Mouse (Mus musculus): ENCODE results near the gene Polr3e.
"Not testable (repeated sequence)": the region's sequence is repeated elsewhere in the genome, so short reads cannot be mapped to it uniquely, and the experiment has no call there.

Gene Polr3e

DNA sequence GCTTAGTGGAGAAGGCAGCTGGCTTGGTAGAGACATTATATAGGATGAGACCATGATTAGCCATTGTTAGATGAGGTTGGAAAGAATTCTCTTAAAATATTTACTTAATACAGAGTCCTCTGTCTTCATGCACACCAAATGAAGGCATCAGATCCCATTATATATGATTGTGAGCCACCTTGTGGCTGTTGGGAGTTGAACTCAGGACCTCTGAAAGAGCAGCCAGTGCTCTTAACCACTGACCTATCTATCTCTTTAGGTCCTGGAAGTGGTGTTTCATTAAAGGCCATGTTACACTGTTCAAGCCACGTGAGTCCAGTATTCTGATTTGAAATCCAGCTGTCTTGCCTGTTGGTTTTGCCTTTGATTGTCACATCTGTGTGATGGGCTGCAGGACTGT lies 4.2 kb upstream of the Polr3e start:
- DNase-seq = no peak

DNA sequence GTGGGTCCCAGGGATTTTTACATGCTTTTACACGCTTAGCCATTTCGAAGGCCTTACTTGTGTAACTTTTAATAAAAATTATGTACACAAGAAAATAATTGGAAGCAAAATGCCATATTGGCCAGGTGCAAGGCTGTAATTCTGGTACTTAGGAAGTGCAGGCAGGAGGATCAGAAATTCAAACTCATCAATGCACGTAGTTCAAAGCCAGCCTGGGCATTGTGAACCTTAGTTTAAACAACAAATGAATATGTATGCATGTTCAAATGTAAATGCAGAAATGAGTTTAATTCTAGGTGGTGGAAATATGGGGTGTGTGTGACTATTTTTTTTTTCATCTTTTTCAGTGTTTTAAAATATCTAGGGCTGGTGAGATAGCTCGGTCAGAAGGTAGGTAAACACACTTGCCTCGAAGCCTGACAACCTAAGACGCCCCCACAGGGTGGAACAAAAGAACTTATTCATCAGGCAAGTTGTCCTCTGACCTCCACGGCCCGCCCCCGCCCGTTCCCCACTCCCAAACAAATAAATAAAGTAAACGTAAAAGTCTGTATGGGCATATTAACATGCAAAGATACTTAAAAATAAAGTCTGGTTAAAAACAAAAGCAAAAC lies 1.2 kb upstream of the Polr3e start:
- DNase-seq = no peak

DNA sequence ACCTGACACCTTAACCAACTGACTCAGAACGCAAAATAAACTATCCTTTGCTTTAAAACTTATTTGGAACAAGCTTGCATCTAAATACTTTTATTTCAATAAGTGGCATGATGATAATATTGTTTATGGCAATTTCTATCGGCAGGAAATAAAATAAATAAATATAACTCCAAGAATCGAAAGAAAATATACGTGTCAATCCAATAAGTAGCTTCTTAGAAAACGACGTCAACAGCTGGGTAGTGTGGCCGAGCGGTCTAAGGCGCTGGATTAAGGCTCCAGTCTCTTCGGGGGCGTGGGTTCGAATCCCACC lies 309 bp upstream of the Polr3e start:
- no peak for DNase-seq

DNA sequence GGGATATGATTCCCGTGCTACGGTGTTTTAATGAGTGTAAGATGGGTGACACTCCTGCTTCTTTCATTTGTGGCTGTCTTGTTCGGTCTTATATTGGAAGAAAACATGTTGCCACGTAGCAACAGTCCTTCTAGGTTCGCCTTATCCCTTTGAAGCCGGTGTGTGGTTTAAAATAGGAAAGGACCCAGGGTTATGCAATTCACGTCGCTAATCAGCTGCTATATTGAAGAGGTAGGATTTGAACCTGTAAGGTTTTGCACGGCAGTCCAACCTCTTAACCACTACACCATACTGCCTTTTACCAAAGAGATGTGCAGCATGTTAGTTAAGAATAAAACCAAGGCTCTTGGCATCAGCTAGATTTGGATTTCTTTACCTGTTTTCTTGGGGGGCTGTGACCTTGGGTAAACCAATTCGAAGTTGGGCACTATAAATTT lies 1.0 kb downstream of the Polr3e start:
- peak; percentile 74 for DNase-seq

DNA sequence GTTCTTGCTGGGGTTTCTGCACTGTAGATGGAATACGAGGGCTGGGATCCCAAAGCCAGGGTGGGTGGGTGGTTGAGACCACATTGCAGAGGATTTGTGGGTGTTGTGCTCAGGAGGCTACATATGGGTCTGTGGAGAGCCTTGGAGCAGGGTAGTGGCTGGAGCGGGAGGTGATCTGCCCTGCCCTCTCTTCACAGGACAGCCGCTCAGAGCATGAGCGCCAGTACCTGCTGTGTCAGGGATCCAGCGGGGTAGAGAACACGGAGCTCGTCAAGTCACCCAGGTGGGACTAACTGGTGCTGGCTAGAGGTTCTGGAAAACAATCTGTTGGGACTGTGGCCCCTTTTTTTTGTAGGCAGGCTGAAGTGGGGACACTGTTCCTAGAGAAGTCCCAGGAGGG lies 15.6 kb downstream of the Polr3e start:
- no peak for DNase-seq

DNA sequence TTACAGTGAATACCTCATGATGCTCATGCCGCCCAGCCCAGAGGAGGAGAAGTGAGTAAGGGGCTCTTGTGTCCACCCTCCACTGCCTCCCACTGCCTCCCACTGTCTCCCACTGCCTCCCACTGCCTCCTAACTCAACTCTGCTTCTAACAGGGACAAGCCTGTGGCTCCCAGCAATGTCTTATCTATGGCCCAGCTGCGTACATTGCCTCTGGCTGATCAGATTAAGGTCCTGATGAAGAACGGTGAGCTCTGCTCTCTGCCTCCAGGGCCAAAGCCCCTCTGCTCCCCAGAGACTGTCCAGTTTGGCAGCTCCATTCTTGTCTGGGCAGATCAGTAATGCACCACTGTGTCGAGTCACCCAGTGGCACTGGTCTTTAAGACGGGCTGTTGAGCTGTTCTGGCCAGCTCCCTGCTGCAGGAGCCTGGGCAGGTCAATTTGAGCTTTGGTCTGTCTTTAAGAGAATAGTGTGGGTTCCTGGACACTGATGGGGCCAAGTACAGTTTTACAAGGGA lies 16.2 kb downstream of the Polr3e start:
- DNase-seq = no peak

DNA sequence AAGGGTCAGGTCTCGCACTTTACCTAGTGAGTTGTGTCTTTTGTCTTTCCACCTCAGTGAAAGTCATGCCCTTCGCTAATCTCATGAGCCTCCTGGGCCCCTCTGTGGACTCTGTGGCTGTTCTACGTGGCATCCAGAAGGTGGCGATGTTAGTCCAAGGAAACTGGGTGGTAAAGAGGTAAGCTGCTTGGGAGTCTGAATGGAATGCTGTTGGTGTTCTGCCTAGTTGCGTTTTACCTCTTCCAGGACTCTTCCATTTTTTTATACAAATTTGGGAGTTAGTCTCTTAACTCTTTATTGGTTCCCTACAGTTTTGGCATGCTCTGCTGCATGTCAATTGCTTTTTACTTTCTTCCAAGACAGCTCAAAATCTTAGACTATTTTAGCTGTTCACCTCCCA lies 17.2 kb downstream of the Polr3e start:
- DNase-seq = no peak

DNA sequence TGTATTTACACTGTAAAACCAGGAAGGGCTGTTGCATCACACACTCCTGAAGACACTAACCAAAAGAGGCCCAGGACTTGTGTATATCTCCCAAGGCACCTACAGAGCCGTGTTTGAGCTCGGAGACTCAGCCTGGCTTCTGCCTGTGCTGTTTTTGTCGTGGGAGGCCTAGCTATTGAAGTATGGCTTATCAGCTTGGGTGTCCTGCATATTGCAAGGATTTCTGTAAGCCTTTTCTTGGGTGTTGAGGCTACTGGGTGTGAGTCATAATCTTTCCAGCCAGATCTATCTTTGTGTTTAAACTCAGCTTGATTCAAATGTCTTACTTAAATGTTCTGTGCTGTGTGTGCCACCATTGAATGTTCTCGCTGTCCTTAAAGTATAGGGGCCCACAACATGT lies 19.0 kb downstream of the Polr3e start:
- no peak for DNase-seq

DNA sequence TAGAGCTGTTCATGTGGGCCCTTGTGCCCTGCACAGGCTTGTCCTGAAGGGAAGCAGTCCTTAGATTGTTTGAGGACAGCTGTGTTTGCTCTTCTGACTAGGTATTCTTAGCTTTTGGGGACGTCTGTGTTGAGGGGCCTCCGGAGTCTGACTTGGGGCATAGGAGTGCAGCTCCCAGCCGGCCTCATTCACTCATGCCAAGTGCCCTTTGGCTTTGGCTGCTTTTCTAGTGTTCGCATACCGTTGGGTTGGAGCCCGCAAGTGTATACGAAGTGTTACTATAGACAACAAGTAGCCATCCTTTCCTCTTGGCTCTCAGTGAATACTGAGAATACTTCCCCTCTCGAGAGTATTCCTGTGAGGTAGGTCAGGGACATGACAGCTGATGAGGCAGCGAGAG lies 20.7 kb downstream of the Polr3e start:
- DNase-seq = no peak

DNA sequence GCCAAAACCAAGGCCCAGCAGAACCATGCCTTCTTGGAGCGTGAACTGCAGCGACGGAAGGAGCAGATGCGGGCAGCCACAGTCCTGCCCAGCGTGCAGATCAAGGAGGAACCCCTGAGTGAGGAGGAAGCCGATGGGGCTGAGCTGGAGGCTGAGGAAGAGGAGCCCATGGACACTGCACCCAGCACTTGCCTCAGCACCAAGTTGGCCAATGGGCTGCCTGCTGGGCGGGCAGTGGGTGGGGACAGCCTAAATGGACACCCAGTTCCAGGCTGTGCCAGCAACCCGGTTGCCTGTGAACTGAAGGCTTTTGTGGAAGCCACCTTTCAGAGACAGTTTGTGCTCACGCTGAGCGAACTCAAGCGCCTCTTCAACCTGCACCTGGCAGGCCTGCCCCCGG lies 22.8 kb downstream of the Polr3e start:
- DNase-seq = no peak

DNA sequence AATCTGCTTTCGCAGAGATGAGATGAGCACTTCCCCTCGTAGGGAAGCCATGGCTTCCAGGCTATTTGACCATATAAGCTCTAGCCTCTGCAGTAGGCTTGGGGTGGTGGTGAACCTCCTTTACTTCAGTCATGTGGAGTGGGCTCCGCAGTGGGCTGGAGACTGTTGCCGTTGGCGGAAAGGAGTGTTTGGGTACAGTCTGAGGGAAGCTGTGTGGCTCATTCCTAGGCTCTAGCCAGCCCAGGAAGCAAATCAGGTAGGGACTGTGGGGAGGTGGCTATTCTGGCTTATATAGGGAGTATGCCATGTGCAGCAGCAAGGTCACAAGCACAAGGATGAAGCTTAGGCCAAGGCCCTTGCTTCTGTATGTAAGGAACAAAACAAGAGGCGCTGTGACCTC lies 23.7 kb downstream of the Polr3e start:
- DNase-seq = no peak

DNA sequence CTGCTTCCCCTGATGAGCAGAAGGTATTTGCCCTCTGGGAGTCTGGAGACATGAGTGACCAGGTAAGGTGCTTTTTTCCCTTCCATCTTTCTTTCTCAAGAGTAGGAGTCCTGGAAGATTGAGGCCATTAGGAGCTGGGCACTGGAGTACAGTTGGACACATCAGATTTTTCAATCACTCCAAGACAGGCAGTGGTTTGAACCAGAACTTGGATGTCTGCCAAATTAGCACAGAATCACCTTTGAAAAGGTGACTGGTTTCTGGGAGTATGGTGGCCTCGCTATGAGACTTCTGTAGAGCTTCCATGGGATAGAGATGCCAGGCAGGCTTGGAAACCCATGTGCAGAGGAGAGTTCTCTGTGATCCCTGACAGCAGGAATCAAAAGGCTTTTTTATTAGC lies 25.0 kb downstream of the Polr3e start:
- DNase-seq = no peak

DNA sequence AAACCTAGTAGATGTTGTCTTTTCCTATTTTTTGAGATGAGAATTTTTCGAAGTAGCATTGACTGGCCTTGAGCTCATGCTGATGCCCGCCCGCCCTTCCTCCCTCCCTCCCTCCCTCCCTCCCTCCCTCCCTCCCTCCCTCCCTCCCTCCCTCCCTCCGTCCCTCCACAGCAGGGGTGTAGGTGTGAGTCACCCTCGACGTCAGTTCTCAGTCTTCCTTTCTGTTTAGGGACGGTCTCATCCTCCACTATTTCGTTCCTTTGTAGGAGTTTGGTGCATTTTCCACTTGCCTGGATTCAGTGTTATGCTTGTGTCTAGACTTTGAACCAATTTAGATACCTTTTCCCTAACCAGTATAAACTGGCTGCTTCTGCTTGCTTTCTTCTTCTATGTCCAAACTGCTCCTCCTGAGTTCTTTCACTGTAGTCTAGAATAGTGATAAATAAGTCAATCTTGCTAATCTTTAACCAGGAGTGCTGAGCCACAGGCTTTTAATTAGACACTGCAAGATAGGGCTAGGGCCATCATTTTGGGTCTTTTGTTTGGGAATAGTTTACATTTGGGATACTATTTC lies 26.5 kb downstream of the Polr3e start:
- DNase-seq = no peak

DNA sequence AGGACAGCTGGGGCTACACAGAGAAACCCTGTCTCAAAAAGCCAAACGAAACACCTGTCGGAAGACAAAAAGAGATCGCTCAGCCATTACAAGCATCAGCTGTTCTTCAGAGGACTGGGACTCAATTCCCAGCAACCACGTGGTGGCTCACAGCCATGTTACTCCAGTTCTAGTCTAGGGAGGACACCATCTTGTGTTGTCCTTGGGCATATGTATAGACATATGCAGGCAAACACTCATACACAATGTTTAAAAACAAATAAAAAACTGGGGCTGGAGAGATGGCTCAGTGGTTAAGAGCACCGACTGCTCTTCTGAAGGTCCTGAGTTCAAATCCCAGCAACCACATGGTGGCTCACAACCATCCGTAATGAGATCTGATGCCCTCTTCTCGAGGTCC lies 36.0 kb downstream of the Polr3e start:
- not testable (repeated sequence) for DNase-seq

DNA sequence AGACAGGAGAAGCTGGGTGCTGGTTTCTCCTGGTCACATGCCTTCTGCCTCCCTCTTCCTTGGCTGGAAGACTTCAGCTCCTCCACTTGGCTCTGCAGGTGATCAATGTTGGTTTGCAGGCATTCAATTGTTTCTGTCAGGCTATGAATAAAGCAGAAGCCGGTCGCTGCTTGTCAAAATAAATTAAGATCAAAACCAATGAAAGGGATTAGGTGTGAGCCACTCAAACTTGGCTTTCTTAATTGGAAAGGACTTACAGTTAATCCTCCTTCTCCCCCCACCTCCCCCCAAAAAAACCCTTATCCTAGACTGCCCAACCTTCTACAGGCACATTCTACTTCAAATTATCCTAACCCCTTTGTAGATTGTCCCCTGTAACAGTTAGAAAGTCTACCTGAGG lies 42.6 kb downstream of the Polr3e start:
- no peak for DNase-seq

DNA sequence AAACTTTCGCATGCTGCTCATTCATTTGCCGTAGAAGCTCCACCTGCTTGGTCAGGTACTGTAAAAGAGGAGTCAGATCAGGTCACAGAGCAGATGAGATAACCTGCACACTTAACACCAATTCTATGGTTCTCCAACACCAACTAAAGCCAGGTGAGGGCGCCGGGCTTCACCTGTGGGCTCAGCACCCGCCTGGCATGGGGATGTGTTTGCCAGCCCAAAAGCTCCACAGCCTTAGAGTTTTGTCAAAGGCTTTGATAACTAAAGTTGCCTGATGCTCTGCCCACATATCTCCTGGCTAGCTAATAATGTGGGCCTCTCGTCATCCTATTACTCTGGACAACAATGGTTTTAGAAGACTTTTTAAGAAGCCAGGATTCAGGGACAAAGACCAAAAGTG lies 43.1 kb downstream of the Polr3e start:
- DNase-seq = no peak

DNA sequence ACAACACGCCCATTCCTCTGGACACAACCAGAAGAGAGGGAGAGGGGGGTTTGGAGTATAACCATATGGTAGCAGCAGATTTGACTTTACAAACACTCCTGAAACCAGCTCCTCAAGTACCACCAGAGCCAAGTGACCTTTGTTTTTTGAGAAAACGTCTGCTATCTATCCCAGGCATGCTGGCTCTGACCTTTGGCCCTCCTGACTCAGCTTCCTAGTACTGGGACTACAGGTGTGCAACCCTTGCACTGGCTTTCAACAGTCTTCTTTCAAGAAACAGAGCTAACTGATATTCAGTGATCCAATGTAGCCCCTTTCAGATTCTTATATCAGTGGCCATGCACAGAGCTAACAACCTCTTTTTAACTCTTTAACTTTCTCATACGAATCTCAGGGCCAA lies 44.3 kb downstream of the Polr3e start:
- DNase-seq = no peak

DNA sequence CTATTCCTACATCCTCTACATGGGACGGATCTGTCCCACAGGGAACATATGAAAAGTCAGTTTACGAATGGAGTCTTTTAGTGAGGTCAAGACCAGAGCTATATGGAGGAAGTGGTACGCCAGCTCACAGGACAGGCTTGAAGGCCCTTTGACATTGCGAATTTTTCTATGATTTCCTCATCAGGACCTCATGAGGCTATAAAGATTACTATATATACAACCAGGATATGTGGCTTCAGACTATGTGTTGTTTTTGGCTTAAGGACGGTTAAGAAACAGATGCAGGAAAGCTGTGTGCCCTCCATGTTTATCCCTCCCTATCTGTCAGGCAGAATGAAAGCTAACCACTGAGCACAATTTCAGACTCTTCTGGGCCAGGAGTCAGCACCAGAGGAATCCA lies 45.6 kb downstream of the Polr3e start:
- no peak for DNase-seq

DNA sequence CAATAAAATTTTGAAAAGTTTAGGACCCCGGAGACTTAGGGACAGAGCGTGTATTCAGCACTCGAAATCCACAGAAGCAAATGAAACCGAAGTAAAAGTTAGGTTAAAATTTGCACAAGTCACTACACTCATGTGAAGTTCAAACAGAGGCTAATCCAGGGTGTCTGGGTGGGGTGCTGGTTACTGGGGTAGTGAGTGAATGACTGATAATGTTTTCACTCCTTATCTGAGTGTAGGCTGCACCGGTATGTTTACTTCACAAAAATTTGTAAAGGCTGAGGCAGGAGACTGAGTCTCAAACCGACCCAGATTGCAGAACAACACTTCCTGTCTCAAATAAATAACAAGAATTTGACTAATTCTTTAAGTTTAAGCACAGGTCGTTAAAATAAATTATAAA lies 51.7 kb downstream of the Polr3e start:
- DNase-seq = no peak

DNA sequence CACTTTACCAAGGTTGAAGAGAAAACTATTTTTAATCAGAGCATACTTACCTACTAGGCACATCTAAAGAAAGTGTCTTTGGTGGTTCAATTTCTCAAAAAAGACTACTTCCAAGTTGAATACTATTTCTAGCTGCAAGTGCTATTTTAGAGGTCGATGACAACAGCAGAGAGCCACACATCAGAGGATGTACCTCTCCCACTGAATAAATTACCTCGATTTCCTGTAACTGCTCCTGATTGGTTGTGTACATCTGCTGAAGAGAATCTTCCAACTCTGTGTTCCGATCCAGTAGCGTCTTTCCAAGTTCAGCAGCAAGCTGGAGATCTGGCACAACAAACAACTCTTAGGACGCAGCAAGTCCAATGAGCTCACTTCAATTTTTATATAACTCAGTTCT lies 52.6 kb downstream of the Polr3e start:
- DNase-seq = no peak

DNA sequence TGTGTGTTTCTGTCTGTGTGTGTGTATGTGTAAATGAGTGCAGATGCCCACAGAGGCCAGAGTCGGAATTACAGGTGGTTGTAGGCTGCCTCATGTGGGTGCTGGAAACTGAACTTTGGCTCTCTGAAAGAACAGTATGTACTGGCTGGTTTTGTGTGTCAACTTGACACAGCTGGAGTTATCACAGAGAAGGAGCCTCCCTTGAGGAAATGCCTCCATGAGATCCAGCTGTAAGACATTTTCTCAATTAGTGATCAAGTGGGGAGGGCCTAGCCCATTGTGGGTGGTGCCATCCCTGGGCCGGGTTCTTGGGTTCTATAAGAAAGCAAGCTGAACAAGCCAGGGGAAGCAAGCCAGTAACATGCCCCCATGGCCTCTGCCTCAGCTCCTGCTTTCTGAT lies 54.9 kb downstream of the Polr3e start:
- DNase-seq = not testable (repeated sequence)

DNA sequence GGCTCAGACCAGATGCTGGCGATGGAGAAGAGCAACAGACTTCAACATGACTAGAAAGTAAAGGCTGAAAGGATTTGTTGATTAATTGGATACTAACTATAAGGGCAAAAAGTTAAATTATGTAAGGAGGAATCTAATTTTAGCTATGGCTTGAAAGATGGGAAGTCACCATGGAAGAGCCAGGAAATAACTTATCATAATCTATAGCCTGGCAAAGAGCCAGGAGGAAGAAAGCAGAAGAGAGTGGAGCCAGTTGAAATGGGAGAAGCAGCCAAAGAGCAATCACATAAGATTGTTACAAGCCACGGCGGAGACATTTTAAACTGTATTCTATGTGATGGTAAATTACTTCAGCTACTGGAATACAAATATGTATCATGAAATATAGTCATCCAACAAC lies 56.5 kb downstream of the Polr3e start:
- no peak for DNase-seq

DNA sequence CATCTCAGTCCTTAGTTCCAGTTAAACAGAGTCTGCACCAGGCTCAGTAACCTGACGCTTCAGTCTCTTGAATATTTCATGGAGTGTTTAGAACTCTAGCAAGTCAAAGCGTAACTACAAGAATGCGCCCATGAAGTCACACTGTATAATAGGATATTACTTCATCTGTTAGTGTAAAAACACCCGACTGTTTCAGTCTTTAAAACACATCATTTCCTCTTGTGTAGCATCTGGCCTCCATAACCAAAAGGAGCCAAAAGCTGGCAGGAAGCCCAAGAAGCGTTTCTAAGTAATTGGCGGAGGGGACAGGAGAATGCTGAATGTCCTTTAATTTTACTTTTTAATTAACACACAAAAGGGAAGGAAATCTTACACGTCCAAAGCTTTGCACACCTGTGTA lies 59.5 kb downstream of the Polr3e start:
- DNase-seq = no peak

DNA sequence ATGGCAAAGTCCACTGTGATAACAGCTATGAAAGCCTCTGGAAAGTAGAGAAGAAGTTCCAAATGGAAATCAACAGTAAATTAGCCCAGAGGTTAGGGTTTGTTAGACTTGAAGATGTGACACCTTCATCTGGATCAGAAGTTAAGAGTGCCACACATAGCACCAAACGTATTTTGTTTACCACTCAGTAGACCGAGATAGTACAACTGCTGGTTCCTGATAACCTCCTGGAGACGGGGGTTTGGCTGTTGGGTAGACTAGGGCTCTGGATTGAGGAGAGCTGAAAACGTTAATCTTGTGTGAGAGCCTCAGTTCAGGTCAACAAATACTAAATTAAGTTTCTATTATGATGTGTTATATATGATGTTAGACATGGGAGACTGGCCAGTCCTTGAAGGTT lies 62.5 kb downstream of the Polr3e start:
- no peak for DNase-seq
